Mouse (Mus musculus): ENCODE measurements around the gene Cdk5. TPM values are rescaled to one million over a fixed set of nuclear protein-coding genes. Genes with fewer than 3 reads are reported as not detected.

The Cdk5 gene
- polyA plus RNA-seq, 1 experiment from 2014 or later = 25.9 TPM

DNA sequence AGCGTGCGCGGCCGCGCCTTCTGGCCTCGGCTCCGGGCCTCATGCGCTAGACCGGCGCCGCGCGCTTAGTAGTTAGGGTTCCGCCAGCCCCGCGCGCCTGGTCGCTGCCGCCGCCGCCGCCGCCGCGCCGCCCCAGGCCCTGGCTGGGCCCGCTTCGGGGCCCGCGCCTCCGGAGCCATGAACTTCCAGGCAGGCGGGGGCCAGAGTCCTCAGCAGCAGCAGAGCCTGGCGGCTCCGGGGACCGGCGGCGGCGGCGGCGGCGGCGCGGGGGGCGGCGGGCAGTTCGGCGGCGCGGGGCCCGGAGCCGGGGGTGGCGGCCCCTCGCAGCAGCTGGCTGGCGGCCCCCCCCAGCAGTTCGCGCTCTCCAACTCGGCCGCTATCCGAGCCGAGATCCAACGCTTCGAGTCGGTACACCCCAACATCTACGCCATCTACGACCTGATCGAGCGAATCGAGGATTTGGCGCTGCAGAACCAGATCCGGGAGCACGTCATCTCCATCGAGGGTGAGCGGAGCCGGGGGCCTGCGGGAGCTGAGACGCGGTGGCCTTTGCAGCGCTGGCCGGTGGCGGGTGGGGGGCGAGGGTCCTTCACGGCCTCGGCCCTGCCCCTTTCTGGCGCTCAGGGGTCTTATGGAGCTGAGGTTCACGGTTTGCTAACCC is 28.8 kb upstream of the Cdk5 start, which contains the start of gene Agap3:
Gene Agap3 (plus strand): TSS at position 148 of the 661 bp plus-strand sequence.
- H3K4me1 ChIP-seq (replicated peaks; ENCODE audit: control insufficient read depth, insufficient read depth, low read length) = peaks cover 34% of the 10 kb centered on the region
- H3K36me3 ChIP-seq (ENCODE audit: control insufficient read depth, insufficient read depth, low read length) = no peaks in the 10 kb centered on the region
- DNase-seq (ENCODE audit: low spot score) = peak; percentile 57
- H3K9ac ChIP-seq (ENCODE audit: low read depth, low read length) = peak within 1 kb of the TSS; percentile 91
- under 1% methylated on average over 72 of the region's 85 CpGs for WGBS
- peak within 1 kb of the TSS; percentile 98 for H3K27ac ChIP-seq (ENCODE audit: low read depth, low read length)
- H3K27me3 ChIP-seq (replicated peaks; ENCODE audit: control insufficient read depth, insufficient read depth, low read length) = no peaks in the 10 kb centered on the region
- H3K4me2 ChIP-seq = peak within 1 kb of the TSS; percentile 98
- ATAC-seq (replicated peaks; ENCODE audit: low FRiP score) = peak; percentile 0; the same call in 1 of the 2 replicates
- no peaks in the 10 kb centered on the region for H3K9me3 ChIP-seq (ENCODE audit: control insufficient read depth, low read length)
- H3K4me3 ChIP-seq (ENCODE audit: low read depth, low read length) = peak within 1 kb of the TSS; percentile 90

DNA sequence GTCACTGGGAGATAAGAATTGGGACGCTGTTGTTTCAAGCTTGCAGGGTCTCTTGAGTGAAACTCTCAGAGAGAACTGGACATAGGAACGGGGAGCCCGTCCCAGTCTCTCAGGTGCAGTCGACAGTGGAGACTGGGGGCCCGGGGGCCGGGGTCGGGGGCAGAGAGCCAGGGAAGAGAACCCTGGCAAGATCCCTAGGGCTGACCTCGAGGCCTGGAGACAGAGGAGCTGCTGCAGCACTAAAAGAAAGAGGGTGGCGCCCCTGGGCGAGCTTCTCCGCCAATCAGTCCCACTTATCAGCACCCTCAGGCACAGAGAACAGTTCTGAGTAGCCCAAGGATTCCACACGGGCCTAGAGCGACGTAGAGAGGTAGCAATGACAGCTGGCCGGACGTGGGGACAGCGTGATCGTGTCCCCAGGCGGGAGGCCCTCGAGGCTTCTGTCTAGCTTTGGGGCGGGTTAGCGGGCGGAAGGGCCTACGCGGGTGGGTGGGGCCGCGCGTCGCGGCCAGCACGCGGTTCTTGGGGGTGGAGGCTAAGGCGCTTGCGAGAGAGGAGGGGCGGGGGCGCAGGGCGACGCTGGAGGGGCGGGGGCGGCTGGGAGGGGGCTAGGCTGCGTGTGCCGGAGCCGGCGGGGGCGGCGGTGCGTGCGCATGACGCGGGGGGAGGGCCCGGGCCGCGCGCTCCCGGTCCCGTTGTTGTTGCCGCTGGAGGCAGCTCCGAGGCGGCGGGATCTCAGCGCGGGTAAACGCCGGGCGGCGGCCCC is 28.1 kb upstream of the Cdk5 start:
- 2% methylated on average over 48 of the region's 66 CpGs for WGBS
- H3K36me3 ChIP-seq (ENCODE audit: control insufficient read depth, insufficient read depth, low read length) = no peaks in the 10 kb centered on the region
- no peaks in the 10 kb centered on the region for H3K9me3 ChIP-seq (ENCODE audit: control insufficient read depth, low read length)
- peaks cover 34% of the 10 kb centered on the region for H3K4me1 ChIP-seq (replicated peaks; ENCODE audit: control insufficient read depth, insufficient read depth, low read length)
- peak overlapping the region; percentile 90 for H3K4me3 ChIP-seq (ENCODE audit: low read depth, low read length)
- DNase-seq (ENCODE audit: low spot score) (peak; percentile 88), ATAC-seq (replicated peaks; ENCODE audit: low FRiP score) (peak; percentile 75)
- H3K27me3 ChIP-seq (replicated peaks; ENCODE audit: control insufficient read depth, insufficient read depth, low read length) = no peaks in the 10 kb centered on the region
- peak overlapping the region; percentile 98 for H3K27ac ChIP-seq (ENCODE audit: low read depth, low read length)
- H3K4me2 ChIP-seq = peak overlapping the region; percentile 98
- H3K9ac ChIP-seq (ENCODE audit: low read depth, low read length) = peak overlapping the region; percentile 91

DNA sequence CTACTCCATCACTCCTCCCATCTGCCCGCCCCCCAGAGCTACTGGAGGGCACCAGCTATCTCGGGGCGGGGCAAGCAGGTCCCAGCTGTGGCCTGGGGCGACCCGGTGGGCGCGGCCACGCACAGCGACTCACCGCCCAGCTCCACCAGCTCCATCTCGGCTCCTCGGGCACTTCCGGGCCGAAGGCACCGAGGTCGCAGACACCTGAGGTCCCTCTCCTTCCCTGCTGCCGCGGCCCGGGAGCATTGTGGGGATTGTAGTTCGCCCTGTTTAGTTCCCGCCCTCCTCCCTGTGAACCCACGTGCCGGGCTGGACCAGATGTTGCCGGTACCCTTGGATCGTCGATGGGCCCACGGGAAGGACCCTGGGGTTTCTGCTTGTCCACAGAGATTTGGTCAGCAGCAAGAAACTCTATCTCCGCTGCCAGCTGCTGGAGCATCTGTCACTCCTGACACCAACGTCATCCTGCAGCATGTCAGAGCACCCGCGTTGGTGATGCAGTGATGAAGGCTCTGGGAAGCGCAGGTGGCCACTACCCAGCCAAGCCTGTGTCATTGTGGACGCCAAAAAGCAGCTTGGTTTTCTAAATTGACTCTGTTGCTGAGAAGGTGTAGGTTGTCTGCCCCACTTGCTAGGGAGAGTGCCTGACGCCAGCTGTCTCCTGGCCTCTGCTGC is 24.4 kb upstream of the Cdk5 start, which contains the start of gene Tmub1:
Gene Tmub1 (minus strand): TSS at position 231 of the 675 bp plus-strand sequence.
- Histone ChIP-seq H3K27me3 (replicated peaks; ENCODE audit: control insufficient read depth, insufficient read depth, low read length) (no peaks in the 10 kb centered on the region), H3K36me3 (ENCODE audit: control insufficient read depth, insufficient read depth, low read length) (0 out of 2 replicates have a peak, but pooled peaks cover 2% of the 10 kb centered on the region), H3K4me3 (ENCODE audit: low read depth, low read length) (peak within 1 kb of the TSS; percentile 56), H3K4me2 (peak within 1 kb of the TSS; percentile 79), H3K27ac (ENCODE audit: low read depth, low read length) (peak within 1 kb of the TSS; percentile 20), H3K4me1 (replicated peaks; ENCODE audit: control insufficient read depth, insufficient read depth, low read length) (peaks cover 22% of the 10 kb centered on the region), H3K9me3 (ENCODE audit: control insufficient read depth, low read length) (no peaks in the 10 kb centered on the region), H3K9ac (ENCODE audit: low read depth, low read length) (peak within 1 kb of the TSS; percentile 26)
- peak; percentile 82 for DNase-seq (ENCODE audit: low spot score)
- peak; percentile 72 for ATAC-seq (replicated peaks; ENCODE audit: low FRiP score)
- WGBS = 3% methylated on average over 33 of the region's 34 CpGs

DNA sequence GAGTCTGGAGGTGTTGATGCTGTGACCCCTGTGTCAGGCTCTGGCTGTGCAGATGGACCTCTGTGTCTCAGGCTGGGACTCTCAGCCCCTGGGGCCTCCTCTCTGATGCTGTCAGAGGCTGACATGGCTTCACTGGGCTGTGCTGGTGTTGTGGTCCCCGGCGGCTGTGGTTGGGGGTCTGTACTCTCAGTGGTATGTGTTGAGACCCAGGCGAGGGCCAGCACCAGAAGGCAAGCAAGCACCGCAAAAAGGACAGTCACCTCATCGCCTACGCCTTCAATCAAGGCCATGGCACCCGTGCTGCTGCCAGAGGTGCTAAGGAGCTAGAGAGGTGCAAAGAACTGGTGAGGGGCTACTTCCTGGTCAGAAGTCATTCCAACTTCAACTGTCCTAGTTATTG is 23.3 kb upstream of the Cdk5 start:
- DNase-seq (ENCODE audit: low spot score) (no peak), ATAC-seq (replicated peaks; ENCODE audit: low FRiP score) (no peak)
- H3K9ac ChIP-seq (ENCODE audit: low read depth, low read length) = no peak overlapping the region
- WGBS = 87% methylated on average over 7 of the region's 7 CpGs
- peak overlapping the region; percentile 79 for H3K4me2 ChIP-seq
- no peaks in the 10 kb centered on the region for H3K9me3 ChIP-seq (ENCODE audit: control insufficient read depth, low read length)
- peak overlapping the region; percentile 56 for H3K4me3 ChIP-seq (ENCODE audit: low read depth, low read length)
- no peak overlapping the region for H3K27ac ChIP-seq (ENCODE audit: low read depth, low read length)
- peaks cover 22% of the 10 kb centered on the region for H3K4me1 ChIP-seq (replicated peaks; ENCODE audit: control insufficient read depth, insufficient read depth, low read length)
- no peaks in the 10 kb centered on the region for H3K27me3 ChIP-seq (replicated peaks; ENCODE audit: control insufficient read depth, insufficient read depth, low read length)
- H3K36me3 ChIP-seq (ENCODE audit: control insufficient read depth, insufficient read depth, low read length) = peaks cover 2% of the 10 kb centered on the region; the same call in 1 of the 2 replicates

DNA sequence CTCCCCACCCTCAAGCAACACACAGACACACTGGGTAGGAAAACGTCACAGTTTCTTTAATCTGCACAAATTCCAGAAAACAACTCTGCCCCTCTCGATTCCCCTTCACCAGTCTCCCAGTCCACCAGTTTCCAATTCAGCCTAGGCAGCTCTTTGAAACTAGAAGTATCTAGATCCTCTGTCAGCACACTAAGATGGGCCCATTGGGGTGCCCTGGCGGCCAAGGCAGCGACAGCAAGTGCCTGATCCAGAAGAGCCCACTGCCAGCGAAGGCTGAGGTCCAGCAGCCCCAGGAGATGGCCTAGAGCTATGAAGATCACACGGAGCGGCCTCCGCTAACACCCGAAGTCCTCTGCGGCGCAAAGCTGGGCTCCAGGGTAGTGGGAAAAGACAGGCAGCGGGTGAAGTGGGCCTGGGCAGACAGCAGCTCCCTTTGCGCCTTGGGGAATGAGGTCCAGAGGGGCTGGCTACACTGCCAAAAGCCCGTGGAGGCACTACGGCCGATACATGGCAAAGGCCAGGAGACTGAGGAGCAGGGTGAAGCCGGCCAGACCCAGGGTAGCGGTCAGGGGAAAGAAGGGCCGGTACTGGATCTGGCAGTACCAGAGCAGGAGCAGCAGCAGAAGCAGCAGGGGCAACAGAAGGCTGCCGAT is 22.2 kb upstream of the Cdk5 start:
- peak overlapping the region; percentile 93 for H3K4me2 ChIP-seq
- no peaks in the 10 kb centered on the region for H3K27me3 ChIP-seq (replicated peaks; ENCODE audit: control insufficient read depth, insufficient read depth, low read length)
- H3K4me3 ChIP-seq (ENCODE audit: low read depth, low read length) = peak overlapping the region; percentile 84
- WGBS = 60% methylated on average over 20 of the region's 20 CpGs
- H3K36me3 ChIP-seq (ENCODE audit: control insufficient read depth, insufficient read depth, low read length) = peaks cover 10% of the 10 kb centered on the region; the same call in 1 of the 2 replicates
- no peak for DNase-seq (ENCODE audit: low spot score)
- H3K4me1 ChIP-seq (replicated peaks; ENCODE audit: control insufficient read depth, insufficient read depth, low read length) = peaks cover 14% of the 10 kb centered on the region
- H3K27ac ChIP-seq (ENCODE audit: low read depth, low read length) = peak overlapping the region; percentile 67
- no peak for ATAC-seq (replicated peaks; ENCODE audit: low FRiP score)
- H3K9me3 ChIP-seq (ENCODE audit: control insufficient read depth, low read length) = no peaks in the 10 kb centered on the region
- peak overlapping the region; percentile 95 for H3K9ac ChIP-seq (ENCODE audit: low read depth, low read length)

DNA sequence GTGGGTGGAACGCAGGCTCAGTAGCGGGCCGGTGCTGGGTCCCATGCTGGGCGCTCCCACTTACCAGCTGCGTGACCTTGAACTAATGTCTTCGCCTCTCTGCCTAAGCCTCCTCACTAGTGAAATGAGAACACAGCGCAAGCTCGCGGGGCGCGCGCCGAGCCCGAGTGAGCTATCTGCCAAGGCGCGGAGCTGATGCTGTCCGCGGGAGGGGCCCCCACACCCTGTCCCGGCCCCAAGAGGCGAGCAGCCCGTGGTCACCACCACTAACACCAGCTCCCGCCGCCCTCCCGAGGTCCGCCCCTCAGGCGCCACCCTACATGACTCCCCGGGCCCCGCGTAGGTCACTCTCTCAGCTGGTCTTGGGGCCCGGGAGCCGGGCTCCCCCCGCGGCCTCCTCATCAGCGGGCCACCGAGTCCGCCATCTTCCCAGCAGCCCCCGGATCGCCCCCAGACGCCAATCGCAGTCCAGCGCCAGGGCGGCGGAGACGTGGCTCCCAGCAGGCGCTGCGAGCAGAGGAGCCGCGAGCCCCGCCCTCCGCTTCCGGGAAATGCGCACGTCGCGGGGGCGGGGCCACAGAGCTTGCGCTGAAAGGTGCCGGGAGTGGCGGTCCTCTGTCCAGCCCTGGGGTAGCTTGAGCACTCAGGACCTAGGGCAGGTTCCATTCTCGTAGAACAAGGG is 21.6 kb upstream of the Cdk5 start, which contains the start of gene Fastk:
Gene Fastk (minus strand): TSS at position 542 of the 682 bp plus-strand sequence.
- Histone ChIP-seq H3K27ac (ENCODE audit: low read depth, low read length) (peak within 1 kb of the TSS; percentile 67), H3K9me3 (ENCODE audit: control insufficient read depth, low read length) (no peaks in the 10 kb centered on the region), H3K4me3 (ENCODE audit: low read depth, low read length) (peak within 1 kb of the TSS; percentile 84), H3K9ac (ENCODE audit: low read depth, low read length) (peak within 1 kb of the TSS; percentile 95), H3K36me3 (ENCODE audit: control insufficient read depth, insufficient read depth, low read length) (peaks cover 16% of the 10 kb centered on the region; the same call in 1 of the 2 replicates), H3K4me1 (replicated peaks; ENCODE audit: control insufficient read depth, insufficient read depth, low read length) (peaks cover 14% of the 10 kb centered on the region), H3K27me3 (replicated peaks; ENCODE audit: control insufficient read depth, insufficient read depth, low read length) (no peaks in the 10 kb centered on the region), H3K4me2 (peak within 1 kb of the TSS; percentile 93)
- WGBS = under 1% methylated on average over 60 of the region's 60 CpGs
- DNase-seq (ENCODE audit: low spot score) = peak; percentile 91
- ATAC-seq (replicated peaks; ENCODE audit: low FRiP score) = peak; percentile 82

DNA sequence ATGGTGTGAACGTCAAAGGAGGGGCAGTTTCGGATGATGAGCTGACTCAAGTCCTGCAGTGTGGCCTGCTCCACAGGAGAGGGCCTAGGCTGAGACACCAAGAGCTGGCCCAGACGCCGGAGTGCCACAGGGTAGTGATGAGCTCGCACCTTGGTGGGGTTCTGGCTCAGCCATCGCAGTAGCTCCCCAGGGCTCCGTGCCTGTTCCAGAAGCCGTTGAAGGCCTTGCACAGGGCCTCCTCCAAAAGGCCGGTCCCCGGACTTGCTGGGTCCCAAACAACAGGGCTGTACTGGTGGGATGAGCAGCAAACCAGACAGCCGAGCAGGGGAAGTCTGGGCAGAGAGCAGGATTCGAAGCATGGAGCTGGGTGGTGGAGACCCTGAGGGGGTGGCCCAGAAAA is 20.6 kb upstream of the Cdk5 start:
- Histone ChIP-seq H3K36me3 (ENCODE audit: control insufficient read depth, insufficient read depth, low read length) (peaks cover 22% of the 10 kb centered on the region; the same call in 1 of the 2 replicates), H3K4me2 (peak overlapping the region; percentile 93), H3K27me3 (replicated peaks; ENCODE audit: control insufficient read depth, insufficient read depth, low read length) (no peaks in the 10 kb centered on the region), H3K27ac (ENCODE audit: low read depth, low read length) (no peak overlapping the region; the same call in 1 of the 2 replicates), H3K4me3 (ENCODE audit: low read depth, low read length) (peak overlapping the region; percentile 84), H3K9ac (ENCODE audit: low read depth, low read length) (peak overlapping the region; percentile 95), H3K9me3 (ENCODE audit: control insufficient read depth, low read length) (no peaks in the 10 kb centered on the region), H3K4me1 (replicated peaks; ENCODE audit: control insufficient read depth, insufficient read depth, low read length) (peaks cover 14% of the 10 kb centered on the region)
- DNase-seq (ENCODE audit: low spot score) = no peak
- WGBS = 87% methylated on average over 12 of the region's 12 CpGs
- no peak for ATAC-seq (replicated peaks; ENCODE audit: low FRiP score)
